Mouse (Mus musculus) bone marrow macrophage, adult 2 months (primary cell): Measurements from ENCODE around the gene Kmt5a.
"Not testable (repeated sequence)": the region's sequence is repeated elsewhere in the genome, so short reads cannot be mapped to it uniquely, and the experiment has no call there.

ENCODE experiments used
- CTCF ChIP-seq: IDR thresholded peaks from 2 replicates; pipeline ENCODE4 v1.5.1; 2012; ENCODE audit warnings: low read depth, mild to moderate bottlenecking, low read length, moderate library complexity
- POLR2A ChIP-seq: IDR thresholded peaks from 2 replicates; pipeline ENCODE4 v1.6.1; 2012; ENCODE audit warnings: mild to moderate bottlenecking, low read depth, low read length, borderline replicate concordance

GRCm38 (mm10) chr5:124460922-124461321, 21.2 kb downstream of the Kmt5a start:
- TF ChIP-seq POLR2A, CTCF: not testable (repeated sequence)
